Mouse (Mus musculus) CH12.LX (cell line): ENCODE results near the gene Gpr39. TPM values are rescaled to one million over a fixed set of nuclear protein-coding genes. Genes with fewer than 3 reads are reported as not detected.

Source experiments
- DNase-seq: peaks from one replicate; pipeline ENCODE4 v3.0.0-alpha.2; 2013; ENCODE audit errors: extremely low read depth
- H3K27ac ChIP-seq: 2 replicates; pipeline ENCODE4 v1.5.1; 2012; ENCODE audit warnings: low read depth, mild to moderate bottlenecking, control low read depth, moderate library complexity; ENCODE audit not compliant: insufficient read depth
- H3K27me3 ChIP-seq: replicated peaks from 2 replicates; pipeline ENCODE3; 2012; ENCODE audit warnings: inconsistent platforms
- H3K36me3 ChIP-seq, 2 experiments: replicated peaks in 1 of 2; 2 replicates each; pipeline versions ENCODE3 to v1.6.1; 2012; ENCODE audit warnings: inconsistent platforms in 1 of 2, low read length in 1 of 2, mild to moderate bottlenecking in 1 of 2, mixed read lengths in 1 of 2, moderate library complexity in 1 of 2; ENCODE audit not compliant: control insufficient read depth in 1 of 2, insufficient read depth in 1 of 2
- H3K4me1 ChIP-seq, 2 experiments: 2 replicates each; pipeline ENCODE4 v1.6.1; 2012; ENCODE audit warnings: inconsistent platforms in 1 of 2, moderate library complexity in 1 of 2; ENCODE audit not compliant: insufficient read depth in 2 of 2, control insufficient read depth in 1 of 2
- H3K4me2 ChIP-seq: 2 replicates; pipeline ENCODE4 v1.6.1; 2012; ENCODE audit warnings: low read depth, mild to moderate bottlenecking, control low read depth; ENCODE audit not compliant: poor library complexity, insufficient read depth, severe bottlenecking
- H3K4me3 ChIP-seq, 3 experiments: fragments of 150-350 bp in 1 of 3; sonication (generic) in 1 of 3; replicated peaks in 1 of 3; 2 replicates each; pipeline versions ENCODE3 to v1.5.1; 2011 to 2012; ENCODE audit warnings: low read depth in 2 of 3, low read length in 2 of 3, mild to moderate bottlenecking in 2 of 3, moderate library complexity in 2 of 3, control low read depth in 1 of 3, improper control_type of control experiment in 1 of 3, inconsistent platforms in 1 of 3, mixed read lengths in 1 of 3; ENCODE audit not compliant: poor library complexity in 1 of 3
- H3K79me2 ChIP-seq: replicated peaks from 2 replicates; pipeline ENCODE4 v1.6.1; 2012; ENCODE audit warnings: mild to moderate bottlenecking, moderate library complexity; ENCODE audit not compliant: control insufficient read depth, poor library complexity, insufficient read depth, severe bottlenecking; ENCODE audit errors: extremely low read depth
- H3K9ac ChIP-seq: 2 replicates; pipeline ENCODE4 v1.6.1; 2012; ENCODE audit warnings: low read depth, mild to moderate bottlenecking, control low read depth, moderate library complexity; ENCODE audit not compliant: insufficient read depth
- H3K9me3 ChIP-seq: replicated peaks from 2 replicates; pipeline ENCODE3; 2012; ENCODE audit warnings: low read length, inconsistent platforms, mixed read lengths
- BHLHE40 ChIP-seq: IDR thresholded peaks from 2 replicates; pipeline ENCODE4 v1.6.1; 2011; ENCODE audit warnings: mild to moderate bottlenecking, low read depth, low read length, improper control_type of control experiment
- CHD2 ChIP-seq: IDR thresholded peaks from 2 replicates; pipeline ENCODE4 v1.6.1; 2011; ENCODE audit warnings: low read length, improper control_type of control experiment
- CTCF ChIP-seq, 2 experiments: IDR thresholded peaks in 1 of 2; conservative IDR thresholded peaks in 1 of 2; 2 replicates each; pipeline ENCODE4 v1.5.1; 2011 to 2012; ENCODE audit warnings: low read depth in 2 of 2, low read length in 2 of 2, improper control_type of control experiment in 1 of 2, inconsistent platforms in 1 of 2, mild to moderate bottlenecking in 1 of 2, moderate library complexity in 1 of 2
- E2F4 ChIP-seq: IDR thresholded peaks from 2 replicates; pipeline ENCODE4 v1.6.1; 2011; ENCODE audit warnings: low read depth, low read length, improper control_type of control experiment; ENCODE audit not compliant: insufficient replicate concordance
- EP300 ChIP-seq: IDR thresholded peaks from 2 replicates; pipeline ENCODE4 v1.6.1; 2011; ENCODE audit warnings: low read length, improper control_type of control experiment
- GABPA ChIP-seq: IDR thresholded peaks from 2 replicates; pipeline ENCODE4 v1.6.1; 2012; ENCODE audit warnings: low read depth, low read length, improper control_type of control experiment, inconsistent platforms; ENCODE audit not compliant: insufficient replicate concordance
- HCFC1 ChIP-seq: IDR thresholded peaks from 2 replicates; pipeline ENCODE4 v1.6.1; 2012; ENCODE audit warnings: low read depth, mild to moderate bottlenecking, inconsistent platforms, low read length, improper control_type of control experiment
- JUND ChIP-seq: conservative IDR thresholded peaks from 2 replicates; pipeline ENCODE4 v1.6.1; 2011; ENCODE audit warnings: low read depth, low read length, improper control_type of control experiment
- KAT2A ChIP-seq: IDR thresholded peaks from 2 replicates; pipeline ENCODE4 v1.6.1; 2012; ENCODE audit warnings: low read length, improper control_type of control experiment, inconsistent platforms; ENCODE audit not compliant: insufficient replicate concordance
- MAFK ChIP-seq: IDR thresholded peaks from 2 replicates; pipeline ENCODE4 v1.6.1; 2011; ENCODE audit warnings: low read length, improper control_type of control experiment; ENCODE audit not compliant: insufficient replicate concordance
- MAX ChIP-seq: IDR thresholded peaks from 2 replicates; pipeline ENCODE4 v1.6.1; 2011; ENCODE audit warnings: low read length, improper control_type of control experiment
- MEF2A ChIP-seq: IDR thresholded peaks from 2 replicates; pipeline ENCODE4 v1.6.1; 2014; ENCODE audit warnings: low read depth, mild to moderate bottlenecking, inconsistent platforms, low read length, improper control_type of control experiment, borderline replicate concordance
- MXI1 ChIP-seq: IDR thresholded peaks from 2 replicates; pipeline ENCODE4 v1.6.1; 2011; ENCODE audit warnings: mild to moderate bottlenecking, low read depth, low read length, improper control_type of control experiment
- MYC ChIP-seq: IDR thresholded peaks from 2 replicates; pipeline ENCODE4 v1.6.1; 2011; ENCODE audit warnings: low read depth, mild to moderate bottlenecking, improper control_type of control experiment, low read length
- NELFE ChIP-seq: IDR thresholded peaks from 2 replicates; pipeline ENCODE4 v1.6.1; 2011; ENCODE audit warnings: low read depth, low read length, improper control_type of control experiment
- NRF1 ChIP-seq: IDR thresholded peaks from 2 replicates; pipeline ENCODE4 v1.6.1; 2014; ENCODE audit warnings: low read depth, mild to moderate bottlenecking, inconsistent platforms, low read length, improper control_type of control experiment, moderate library complexity
- POLR2A ChIP-seq: IDR thresholded peaks from 2 replicates; pipeline ENCODE4 v1.6.1; 2011; ENCODE audit warnings: low read depth, mild to moderate bottlenecking, improper control_type of control experiment, low read length
- POLR2AphosphoS2 ChIP-seq: IDR thresholded peaks from 2 replicates; pipeline ENCODE4 v1.6.1; 2011; ENCODE audit warnings: low read depth, low read length, improper control_type of control experiment
- RAD21 ChIP-seq: IDR thresholded peaks from 2 replicates; pipeline ENCODE4 v1.6.1; 2011; ENCODE audit warnings: low read depth, mild to moderate bottlenecking, low read length, improper control_type of control experiment, moderate library complexity
- SMC3 ChIP-seq: IDR thresholded peaks from 2 replicates; pipeline ENCODE4 v1.6.1; 2011; ENCODE audit warnings: low read depth, low read length, improper control_type of control experiment
- TBP ChIP-seq: conservative IDR thresholded peaks from 2 replicates; pipeline ENCODE4 v1.6.1; 2011; ENCODE audit warnings: low read depth, low read length, improper control_type of control experiment
- UBTF ChIP-seq: IDR thresholded peaks from 2 replicates; pipeline ENCODE4 v1.6.1; 2012; ENCODE audit warnings: low read depth, mild to moderate bottlenecking, inconsistent platforms, low read length, improper control_type of control experiment, moderate library complexity
- USF1 ChIP-seq: IDR thresholded peaks from 2 replicates; pipeline ENCODE4 v1.6.1; 2014; ENCODE audit warnings: low read depth, mild to moderate bottlenecking, inconsistent platforms, low read length, improper control_type of control experiment
- USF2 ChIP-seq: conservative IDR thresholded peaks from 2 replicates; pipeline ENCODE4 v1.6.1; 2011; ENCODE audit warnings: low read depth, low read length, improper control_type of control experiment
- ZKSCAN1 ChIP-seq: IDR thresholded peaks from 2 replicates; pipeline ENCODE4 v1.6.1; 2012; ENCODE audit warnings: low read depth, inconsistent platforms, low read length, improper control_type of control experiment, borderline replicate concordance
- ZMIZ1 ChIP-seq: IDR thresholded peaks from 2 replicates; pipeline ENCODE4 v1.6.1; 2012; ENCODE audit warnings: low read depth, mild to moderate bottlenecking, inconsistent platforms, low read length, improper control_type of control experiment
- ZNF384 ChIP-seq: IDR thresholded peaks from 2 replicates; pipeline ENCODE4 v1.6.1; 2012; ENCODE audit warnings: low read depth, low read length, improper control_type of control experiment, inconsistent platforms
- dilution Hi-C: fragments of 300-500 bp; cut with MboI; formaldehyde crosslinking; loops from 2 replicates; pipeline ENCODE4 v1.14.3; 2020; ENCODE audit warnings: low sequenced_read_pairs; ENCODE audit not compliant: extremely low pct_unique_long_range_greater_than_20kb, extremely low pct_ligation_motif_present
- in situ Hi-C: fragments of 300-500 bp; cut with MboI; formaldehyde crosslinking; loops from 3 replicates; pipeline ENCODE4 v1.14.3; 2019; ENCODE audit warnings: low sequenced_read_pairs, low pct_ligation_motif_present, low pct_unique_long_range_greater_than_20kb, mixed read lengths
- polyA plus RNA-seq: library from polyadenylated mRNA; unstranded; fragments of >175 nt; gene quantifications from 2 replicates; pipeline ENCODE4 v1.2.1, GENCODE M21; 2012; ENCODE audit warnings: low read depth; ENCODE audit not compliant: insufficient read length
- total RNA-seq, 2 experiments: library from RNA; depleted of rRNA; stranded (reverse); fragments of 300-350 nt in 1 of 2; fragments of >200 nt in 1 of 2; gene quantifications; 2 replicates each; pipeline ENCODE4 v1.2.3; 2012 to 2014

Gpr39 gene
- total and polyA plus RNA-seq, 3 experiments, result not detected

DNA sequence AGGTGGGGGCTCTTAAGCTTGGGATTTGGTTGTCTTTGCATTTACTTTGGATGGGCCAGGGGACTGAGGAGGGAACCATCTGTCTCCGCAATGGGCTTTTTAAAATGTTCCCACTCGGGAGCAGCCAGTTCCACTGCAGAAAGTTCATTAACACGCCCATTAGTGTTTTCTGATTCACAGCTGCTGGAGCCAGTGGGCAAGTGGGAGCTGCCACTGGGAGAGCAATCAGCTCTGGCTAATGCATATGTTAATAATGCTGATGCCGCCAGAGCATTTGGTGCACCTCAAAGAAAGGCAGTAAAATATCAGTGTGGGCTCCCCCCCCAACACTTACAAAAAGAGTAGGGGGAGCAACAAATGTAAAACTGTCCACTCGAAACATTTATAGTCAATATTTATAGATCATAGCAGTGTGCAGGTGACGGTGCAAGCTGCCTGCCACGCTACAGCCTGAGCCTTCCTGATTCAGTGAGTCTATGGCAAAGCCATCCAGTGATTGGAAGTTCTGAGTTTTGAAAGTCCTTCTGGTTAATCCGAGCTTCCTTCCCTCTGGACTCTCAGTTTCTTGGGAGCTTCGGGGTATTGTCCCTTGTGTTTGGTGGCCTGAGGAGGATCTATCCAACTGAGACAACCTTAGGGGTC is 136.5 kb downstream of the Gpr39 start:
- dilution Hi-C loops, result no loop called here

GRCm38 (mm10) chr1:125821101-125821500 is 144.3 kb downstream of the Gpr39 start:
- in situ Hi-C loops, result no loop called here
- Histone ChIP-seq H3K79me2 (no peaks in the 10 kb centered on the region), H3K27me3 (peaks cover 7% of the 10 kb centered on the region), H3K9me3 (no peaks in the 10 kb centered on the region), H3K4me2 (no peak overlapping the region), H3K9ac (no peak overlapping the region), H3K4me3 (no peak overlapping the region), H3K27ac (no peak overlapping the region), H3K36me3 (no peaks in the 10 kb centered on the region), H3K4me1 (no peaks in the 10 kb centered on the region)
- dilution Hi-C loops, result no loop called here
- DNase-seq, result no peak
- TF ChIP-seq MAFK (no peak), NELFE (no peak), GABPA (no peak), MAX (no peak), USF2 (no peak), BHLHE40 (no peak), POLR2AphosphoS2 (no peak), POLR2A (no peak), NRF1 (no peak), HCFC1 (no peak), USF1 (no peak), MYC (no peak), RAD21 (no peak), UBTF (no peak), ZMIZ1 (no peak), SMC3 (no peak), MEF2A (no peak)
- TF ChIP-seq, all 38 proteins: peak for 0

More for the DNA sequence above, 136.5 kb downstream of the Gpr39 start:
- Histone ChIP-seq H3K9ac (no peak overlapping the region), H3K4me1 (no peaks in the 10 kb centered on the region), H3K27ac (no peak overlapping the region), H3K9me3 (no peaks in the 10 kb centered on the region), H3K79me2 (no peaks in the 10 kb centered on the region), H3K4me2 (no peak overlapping the region), H3K4me3 (no peak overlapping the region), H3K27me3 (peaks cover 15% of the 10 kb centered on the region), H3K36me3 (no peaks in the 10 kb centered on the region)
- no peak for DNase-seq
- TF ChIP-seq E2F4 (no peak), MXI1 (no peak), EP300 (no peak), CTCF (conservative IDR thresholded peaks at IDR 0.05 in 1 of 2, IDR thresholded peaks at IDR 0.05 in 1 of 2; ENCODE audit: low read depth in 2 of 2, low read length in 2 of 2) (no peak), KAT2A (no peak), ZNF384 (no peak), MYC (no peak), NELFE (no peak), MAFK (no peak), JUND (no peak), ZKSCAN1 (no peak), BHLHE40 (no peak), NRF1 (no peak), POLR2A (no peak), TBP (no peak), SMC3 (no peak), CHD2 (no peak), ZMIZ1 (no peak)
- TF ChIP-seq, all 38 proteins: peak for 0
- in situ Hi-C loops, result no loop called here
